Mouse (Mus musculus) megakaryocyte-erythroid progenitor cell, adult 5-6 weeks (primary cell): ENCODE measurements at regions not wholly inside any gene's neighbourhood (a gene's known extent, or its start where the extent isn't known, plus 50 kb on each side); places are given as distances from the start of the nearest gene placed in this dataset.
A peak's percentile ranks its signal among the peaks of the same experiment; 100 is the strongest.

Experiments
- ATAC-seq: replicated peaks from 2 replicates; pipeline ENCODE4 v1.8.0; 2016; ENCODE audit warnings: mild to moderate bottlenecking, inconsistent platforms; ENCODE audit not compliant: severe bottlenecking, poor library complexity, low FRiP score, low TSS enrichment

DNA sequence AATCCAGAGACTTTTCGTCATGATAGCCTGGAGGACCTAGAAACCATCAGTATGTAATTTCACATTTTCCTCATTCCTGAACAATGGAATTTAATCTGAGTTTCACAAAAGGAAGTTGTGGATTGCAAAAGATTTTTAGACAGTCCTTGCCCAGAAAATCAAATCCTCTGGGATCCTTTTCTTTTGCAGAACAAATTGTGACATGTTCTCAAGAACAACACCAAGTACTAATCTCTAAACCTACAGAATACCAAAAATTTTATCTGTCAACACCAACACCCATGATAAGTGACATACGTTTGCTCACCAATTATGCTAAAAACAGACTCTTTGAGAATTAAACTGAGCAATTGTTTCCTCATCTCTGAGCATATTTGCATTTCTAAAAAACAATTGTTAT lies 605.9 kb downstream of the Kcnj2 start:
- peak; percentile 74 for ATAC-seq

DNA sequence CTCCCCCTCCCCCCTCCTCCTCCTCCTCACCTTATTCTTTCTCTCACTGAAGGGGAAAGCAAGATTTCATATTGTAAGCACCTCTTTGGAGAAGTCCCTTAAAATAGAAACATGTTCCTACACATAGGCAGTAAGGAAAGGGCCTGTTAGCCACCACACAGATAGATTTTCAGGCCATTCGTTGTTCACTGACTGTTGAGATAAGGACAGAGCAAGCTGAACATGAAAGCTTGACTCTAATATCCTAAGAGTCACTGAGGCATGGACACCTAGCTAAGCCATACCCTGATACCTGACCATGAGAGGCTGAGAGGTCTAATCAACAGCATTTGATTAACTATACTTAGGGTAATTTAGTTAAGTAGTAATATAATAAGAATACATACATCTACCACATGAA lies 609.7 kb downstream of the Kcnj2 start:
- ATAC-seq, result no peak

DNA sequence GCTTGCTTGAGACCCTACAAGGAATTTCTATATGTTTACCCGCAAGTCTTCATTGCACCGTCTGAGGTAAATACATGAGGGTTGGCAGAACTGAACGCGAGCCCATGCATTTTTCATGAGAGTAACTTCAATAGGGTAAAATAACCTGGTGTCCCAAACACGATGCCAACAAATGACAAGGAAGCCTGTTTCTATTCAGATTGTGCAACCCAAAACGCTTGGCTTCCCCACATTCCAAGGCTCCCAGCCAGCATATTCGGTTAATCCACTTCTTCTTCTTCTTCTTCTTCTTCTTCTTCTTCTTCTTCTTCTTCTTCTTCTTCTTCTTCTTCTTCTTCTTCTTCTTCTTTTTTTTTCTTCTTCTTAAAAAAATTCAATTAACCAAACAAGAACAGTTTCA lies 616.4 kb downstream of the Kcnj2 start:
- no peak for ATAC-seq

DNA sequence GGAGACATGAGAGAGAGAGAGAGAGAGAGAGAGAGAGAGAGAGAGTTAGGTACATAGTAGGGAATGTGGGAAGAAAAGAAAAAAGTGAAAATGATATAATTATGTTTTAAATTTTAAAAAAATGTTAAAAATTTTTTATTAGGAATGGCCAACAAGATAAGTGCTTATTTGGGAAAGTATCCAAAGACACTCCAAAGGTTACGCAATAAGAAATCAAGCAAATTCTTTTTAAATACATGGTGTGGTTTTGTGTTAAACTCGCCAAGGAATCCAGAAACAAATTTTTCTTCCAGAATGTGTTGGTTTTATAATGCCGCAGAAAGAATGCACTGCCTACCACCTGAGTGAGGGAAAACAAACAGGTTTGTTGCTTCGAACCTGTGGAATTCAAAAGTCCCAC lies 617.9 kb downstream of the Kcnj2 start:
- ATAC-seq, result no peak

DNA sequence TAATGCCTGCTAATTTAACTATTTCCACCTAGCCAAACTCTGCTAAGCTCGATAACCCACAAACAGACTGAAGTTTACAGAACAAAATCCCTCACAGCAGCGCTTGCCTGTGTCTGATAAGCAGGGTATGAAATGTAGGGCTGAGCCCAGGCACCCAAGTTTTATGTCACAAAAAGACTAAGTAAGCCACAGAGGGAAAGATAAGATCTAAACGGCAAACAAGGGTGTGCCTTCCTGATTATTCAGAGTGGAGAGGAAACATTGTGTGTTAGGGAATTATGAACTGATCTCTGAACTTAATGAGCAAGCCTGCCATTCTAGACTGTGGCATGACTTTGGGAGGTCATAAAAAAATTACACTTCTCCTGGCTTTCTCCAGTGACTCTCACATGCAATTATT lies 621.8 kb downstream of the Kcnj2 start:
- ATAC-seq, result peak; percentile 98

DNA sequence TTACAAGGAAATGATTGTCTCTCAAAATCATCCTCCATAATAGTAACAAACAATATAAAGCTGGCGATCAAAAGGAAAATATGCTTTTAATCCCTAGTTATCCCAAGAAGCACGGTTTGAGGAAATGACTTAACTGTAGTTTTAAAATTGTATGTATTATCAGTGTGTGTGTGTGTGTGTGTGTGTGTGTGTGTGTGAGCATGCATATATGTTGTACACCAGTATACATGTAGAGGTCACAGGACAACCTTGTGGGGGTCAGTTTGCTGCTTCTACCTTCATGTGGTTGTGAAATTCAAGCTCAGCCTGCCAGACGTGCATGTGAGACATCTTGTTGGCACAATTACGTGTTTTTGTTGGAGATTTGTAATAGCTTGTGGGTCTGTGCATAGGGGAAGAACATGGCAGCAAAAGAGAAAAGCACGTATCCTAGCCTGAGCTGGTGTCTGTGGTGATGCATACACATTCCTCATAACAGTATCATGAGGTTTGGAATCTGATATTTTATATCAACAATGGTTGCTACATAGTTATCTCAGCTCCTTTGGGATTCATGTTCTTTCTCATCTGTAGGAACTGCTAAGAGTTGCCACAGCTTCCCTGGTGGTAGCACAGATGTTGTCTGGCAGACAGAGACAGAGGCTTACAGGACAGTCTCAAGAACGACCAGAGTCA lies 622.4 kb downstream of the Kcnj2 start:
- no peak; the same call in 1 of the 2 replicates for ATAC-seq

DNA sequence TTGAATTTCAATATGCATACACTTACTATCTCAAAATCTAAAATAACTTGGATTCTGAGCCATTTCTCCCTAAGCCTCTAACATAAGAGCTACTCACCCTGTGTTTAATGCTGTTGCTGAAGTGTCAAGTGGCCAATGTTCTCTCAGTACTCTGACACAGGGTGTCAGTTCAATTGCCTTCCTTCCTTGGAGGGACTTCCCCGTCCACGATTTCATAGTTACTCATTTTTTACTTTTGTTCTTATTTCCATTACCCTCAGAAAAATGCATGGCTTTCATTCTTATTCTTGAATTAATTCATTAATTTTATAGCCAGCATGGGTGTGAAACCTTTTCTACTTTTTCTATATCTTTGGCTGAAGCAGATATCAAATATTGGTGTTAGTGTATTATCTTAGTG lies 623.9 kb downstream of the Kcnj2 start:
- no peak for ATAC-seq

DNA sequence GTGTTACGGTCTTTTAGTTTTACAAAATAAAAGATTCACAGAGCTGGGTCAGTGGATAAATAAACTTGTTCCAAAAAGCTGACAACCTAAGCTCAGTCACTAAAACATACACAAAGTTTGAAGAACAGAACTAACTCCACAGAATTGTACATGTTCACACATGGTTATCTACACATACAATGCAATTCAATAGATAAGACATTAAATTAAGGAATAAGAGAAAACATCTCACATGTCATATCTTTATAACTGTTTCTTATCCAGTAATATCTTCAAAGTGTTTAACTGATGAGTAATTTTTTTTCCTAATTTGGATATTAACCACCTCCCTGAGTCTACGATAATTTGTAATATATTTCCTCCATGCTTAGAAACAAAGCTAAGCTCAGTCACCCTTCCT lies 625.5 kb downstream of the Kcnj2 start:
- ATAC-seq, result no peak

DNA sequence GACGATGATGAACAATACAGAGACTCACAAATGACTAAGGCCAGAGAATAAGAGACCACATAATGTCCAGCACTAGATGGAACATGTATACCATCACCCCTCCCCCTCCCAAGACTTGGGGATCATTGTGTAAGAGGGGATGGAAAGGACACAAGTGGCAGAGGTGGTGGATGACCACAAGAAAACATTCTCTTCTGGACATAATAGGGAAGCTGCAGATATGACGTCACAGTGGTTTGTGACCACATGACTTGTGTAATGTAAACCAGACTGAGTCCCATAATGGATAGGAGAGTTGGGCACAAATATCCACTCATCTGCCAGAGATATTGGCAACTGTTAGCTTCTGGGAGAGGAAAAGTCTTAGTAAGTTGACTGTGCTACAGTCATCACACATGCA lies 630.7 kb downstream of the Kcnj2 start:
- no peak for ATAC-seq

DNA sequence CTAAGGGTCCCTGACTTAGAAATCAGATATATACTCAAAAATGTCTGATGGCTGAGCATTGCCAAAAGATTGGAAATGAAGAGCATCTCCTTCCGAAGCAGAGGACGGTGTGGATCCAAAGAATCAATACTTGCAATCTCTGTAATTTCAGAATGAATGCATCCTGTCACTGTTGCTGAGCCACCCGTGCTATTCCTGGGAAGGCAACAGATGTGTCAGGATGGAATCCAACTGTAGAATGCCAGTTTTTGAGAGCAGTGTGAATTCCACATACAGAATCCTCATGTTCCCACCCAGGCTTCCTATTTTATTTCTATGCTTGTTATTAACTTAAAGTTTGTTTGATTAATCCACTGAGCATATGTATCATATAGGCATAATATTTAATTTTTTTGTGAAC lies 633.9 kb downstream of the Kcnj2 start:
- no peak for ATAC-seq

DNA sequence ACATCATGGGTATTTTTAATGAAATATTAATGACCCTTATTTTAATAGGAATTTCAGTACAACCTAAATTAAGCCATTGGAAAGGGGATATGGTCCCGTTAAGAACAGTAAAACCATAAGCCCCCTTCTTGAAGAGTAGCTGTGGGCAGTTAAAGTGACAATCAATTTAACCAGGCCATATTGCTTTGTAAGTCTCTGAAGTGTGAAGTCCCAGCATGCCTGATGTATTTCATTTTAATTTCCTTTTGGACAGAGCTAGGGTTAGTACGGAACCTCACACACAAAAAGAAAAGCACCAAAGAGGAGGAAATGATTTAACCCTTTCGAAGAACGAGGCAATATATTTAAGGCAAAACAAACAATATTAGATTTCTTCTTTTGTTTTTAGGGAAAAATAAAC lies 640.9 kb downstream of the Kcnj2 start:
- no peak for ATAC-seq

DNA sequence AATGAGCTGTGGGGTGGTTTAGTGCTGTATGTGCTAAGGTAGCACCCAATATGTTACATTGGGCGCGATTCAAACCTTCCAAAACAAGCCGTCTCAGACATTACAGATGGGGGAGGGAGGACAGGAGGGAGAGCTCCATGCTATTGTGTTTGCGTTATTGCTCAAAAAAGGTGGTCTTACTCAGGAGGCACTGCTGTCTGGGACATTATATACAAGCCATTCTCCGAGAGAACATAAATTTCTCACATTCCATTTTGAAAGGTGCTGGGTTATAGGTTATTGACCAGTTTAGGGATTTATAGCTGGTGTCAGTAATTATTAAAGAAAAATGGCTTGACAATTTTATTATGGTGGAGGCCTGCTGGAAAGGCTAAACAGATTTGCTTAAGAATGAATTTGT lies 649.4 kb downstream of the Kcnj2 start:
- no peak for ATAC-seq

DNA sequence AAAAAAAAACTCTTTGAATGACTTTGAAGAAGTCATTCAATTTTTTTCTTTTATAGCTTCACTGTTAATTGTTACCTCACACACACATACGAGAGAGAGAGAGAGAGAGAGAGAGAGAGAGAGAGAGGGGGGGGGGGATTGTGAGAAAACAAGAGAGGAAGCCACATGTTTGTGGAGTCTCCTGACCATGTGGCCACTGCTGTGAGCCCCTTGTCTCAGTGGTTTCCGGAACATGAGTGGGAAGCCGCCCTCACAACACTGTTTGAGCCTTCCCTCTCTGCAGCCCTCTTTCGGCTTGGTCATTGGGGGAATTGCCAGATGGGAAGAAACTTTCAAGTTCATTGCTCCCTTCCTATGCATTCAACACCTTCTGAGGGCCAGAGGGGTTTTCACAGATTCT lies 656.3 kb downstream of the Kcnj2 start:
- ATAC-seq, result no peak

DNA sequence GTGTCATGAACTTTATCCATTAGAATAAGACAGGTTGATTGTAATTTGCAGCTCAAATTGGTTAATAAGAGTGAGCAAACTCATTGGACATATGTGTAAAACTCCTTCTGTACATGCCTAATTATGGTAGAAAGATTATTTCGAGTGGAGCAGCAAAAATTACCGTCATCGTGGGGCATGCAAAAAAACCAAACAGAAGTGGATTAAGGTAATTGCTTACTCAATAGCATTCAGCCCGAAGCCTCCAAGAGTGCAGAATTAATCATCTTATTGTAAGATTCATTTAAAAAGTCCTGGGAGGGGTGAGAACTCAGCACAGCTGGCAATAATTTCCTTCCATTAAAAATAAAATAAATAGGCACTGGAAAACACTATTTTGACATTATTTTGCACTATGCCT lies 662.2 kb downstream of the Kcnj2 start:
- no peak for ATAC-seq

DNA sequence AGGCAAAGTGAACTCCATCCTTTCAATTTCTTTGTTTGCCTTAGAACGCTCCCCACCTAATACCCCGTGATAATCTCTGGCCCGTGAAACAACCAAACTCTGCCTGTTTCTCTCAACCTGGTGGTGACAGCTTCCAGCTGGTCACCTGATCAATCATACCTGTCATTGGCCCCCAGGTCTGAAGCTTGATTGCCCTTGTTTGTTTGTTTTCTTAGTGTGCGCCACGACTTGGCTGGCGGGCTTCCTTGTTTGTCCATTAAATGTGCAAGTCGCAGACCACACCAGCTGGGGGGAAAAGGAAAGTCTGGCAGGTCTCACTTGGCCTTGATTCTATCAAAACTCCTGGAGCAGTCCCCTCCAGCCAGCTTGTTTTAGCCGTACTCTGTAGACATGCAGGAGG lies 666.1 kb downstream of the Kcnj2 start:
- no peak for ATAC-seq

DNA sequence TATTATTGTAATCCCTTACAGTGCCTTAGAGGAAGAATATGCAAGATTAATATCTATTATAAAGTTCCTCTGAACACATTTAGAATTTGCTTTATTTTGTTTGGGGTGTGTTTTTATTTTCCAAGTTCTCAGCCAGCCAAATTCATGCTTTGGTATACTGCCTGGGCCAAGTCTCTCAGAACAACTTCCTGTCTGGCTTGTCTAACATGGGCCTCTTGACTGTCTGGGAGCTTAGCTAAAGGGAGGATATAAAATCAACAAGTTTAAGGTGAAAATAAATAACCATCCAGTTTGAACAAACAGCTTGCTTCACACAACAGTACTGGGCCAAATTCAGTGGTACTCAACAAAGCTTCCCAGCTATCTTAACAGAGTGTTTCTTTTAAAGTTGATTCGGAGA lies 669.5 kb downstream of the Kcnj2 start:
- ATAC-seq, result no peak

DNA sequence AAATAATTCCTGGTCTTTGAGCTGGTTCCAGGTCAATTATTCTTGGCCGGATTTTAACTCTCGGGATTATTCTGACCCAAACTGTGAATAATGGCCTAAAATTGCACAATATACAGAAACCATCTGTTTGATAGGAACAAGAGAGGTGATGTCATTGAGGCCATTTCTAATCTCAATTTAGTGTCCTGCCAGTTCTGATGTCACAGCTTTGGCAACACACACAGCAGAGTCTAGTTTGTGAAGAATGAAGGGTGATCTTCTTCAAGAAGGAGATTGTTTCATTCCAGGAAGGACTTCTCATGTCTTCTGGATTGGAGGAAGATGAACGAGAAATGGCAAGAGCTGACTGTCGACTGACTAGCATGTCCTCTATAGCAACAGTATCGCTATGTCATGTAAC lies 670.0 kb downstream of the Kcnj2 start:
- no peak for ATAC-seq

DNA sequence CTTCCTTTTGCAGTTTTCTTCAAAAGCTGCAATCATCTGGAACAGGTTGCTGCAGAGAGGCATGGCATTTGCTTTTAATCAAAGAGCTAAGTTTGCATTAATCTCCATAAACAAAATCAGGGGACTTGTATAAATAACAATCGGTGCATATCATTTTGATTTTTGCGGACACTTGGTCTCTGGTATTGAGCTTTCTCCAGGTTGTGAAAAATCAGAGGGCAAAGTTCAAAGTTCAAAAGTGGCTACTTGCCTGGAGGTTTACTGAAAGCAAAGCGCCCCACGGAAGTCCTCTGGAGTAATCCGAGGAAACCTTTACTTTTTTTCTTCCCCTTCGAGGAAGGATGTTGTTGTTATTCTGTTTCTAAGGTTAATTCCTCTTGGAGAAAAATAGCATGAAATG lies 677.4 kb downstream of the Kcnj2 start:
- no peak for ATAC-seq

DNA sequence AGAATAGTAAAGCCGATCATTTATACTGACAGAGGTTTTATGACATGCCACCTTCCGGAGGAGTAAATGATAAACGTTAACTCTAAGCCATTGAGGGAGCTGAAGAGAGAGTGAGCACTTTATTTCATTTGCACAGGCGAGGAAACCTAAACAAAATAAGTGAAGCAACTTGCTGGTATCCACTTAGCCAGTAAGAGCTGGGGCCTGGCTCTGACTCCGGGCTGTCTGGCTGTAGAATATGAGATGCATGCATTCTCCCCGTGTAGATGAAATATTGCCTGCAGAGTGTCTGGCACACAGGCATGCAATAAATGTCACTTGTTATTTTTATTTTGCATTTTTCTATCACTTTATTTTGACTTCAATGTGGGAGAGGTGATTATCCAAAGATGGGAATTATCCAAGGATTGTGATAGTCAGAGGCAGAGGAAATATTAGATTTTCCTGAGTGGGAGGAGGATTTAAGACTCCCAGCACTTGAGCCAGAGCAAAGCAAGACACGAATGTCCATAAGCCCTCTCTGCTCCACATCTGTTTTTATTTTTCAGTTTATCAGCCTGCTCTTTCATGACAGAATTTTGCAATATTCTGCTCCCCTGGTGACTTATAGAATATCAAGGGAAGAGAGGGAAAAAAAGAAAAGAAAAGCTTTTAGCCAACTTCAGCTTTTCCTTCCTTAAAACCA lies 681.4 kb downstream of the Kcnj2 start:
- no peak for ATAC-seq

DNA sequence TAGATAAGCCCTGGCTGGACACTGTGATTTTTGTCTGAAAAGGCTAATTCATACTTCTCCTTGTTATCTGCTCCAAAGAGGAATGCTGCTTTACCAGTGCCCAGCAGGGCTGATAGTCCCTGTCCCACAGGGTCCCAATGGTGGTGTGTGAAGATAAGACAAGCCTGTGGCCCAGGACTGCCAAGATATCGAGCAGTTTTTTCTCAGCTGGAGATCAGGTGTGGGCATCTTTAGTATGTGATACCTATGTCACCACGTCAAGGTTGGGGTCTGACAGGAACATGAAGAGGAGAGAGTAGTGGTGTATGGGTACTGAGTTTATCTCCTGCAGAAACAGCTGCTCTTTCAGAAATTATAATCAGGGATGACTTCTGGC lies 682.0 kb downstream of the Kcnj2 start:
- ATAC-seq, result peak; percentile 81

DNA sequence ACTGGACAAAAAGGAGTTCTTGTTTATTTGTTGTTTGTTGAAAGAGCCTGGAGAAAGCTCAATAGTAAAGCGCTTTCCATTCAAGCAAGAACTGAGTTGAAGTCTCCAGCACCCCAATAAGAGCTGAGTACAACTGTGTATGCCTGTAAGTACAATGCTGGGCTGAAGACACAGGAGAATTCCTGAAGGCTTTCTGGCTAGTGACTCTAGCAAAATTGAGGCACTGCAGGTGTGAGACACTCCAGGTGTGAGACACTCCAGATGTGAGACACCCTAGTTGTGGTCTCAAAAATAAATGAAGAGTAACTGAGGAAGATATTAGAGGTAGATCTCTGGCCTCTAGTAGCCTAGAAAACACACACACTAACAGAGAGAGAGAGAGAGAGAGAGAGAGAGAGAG lies 682.5 kb downstream of the Kcnj2 start:
- no peak for ATAC-seq

DNA sequence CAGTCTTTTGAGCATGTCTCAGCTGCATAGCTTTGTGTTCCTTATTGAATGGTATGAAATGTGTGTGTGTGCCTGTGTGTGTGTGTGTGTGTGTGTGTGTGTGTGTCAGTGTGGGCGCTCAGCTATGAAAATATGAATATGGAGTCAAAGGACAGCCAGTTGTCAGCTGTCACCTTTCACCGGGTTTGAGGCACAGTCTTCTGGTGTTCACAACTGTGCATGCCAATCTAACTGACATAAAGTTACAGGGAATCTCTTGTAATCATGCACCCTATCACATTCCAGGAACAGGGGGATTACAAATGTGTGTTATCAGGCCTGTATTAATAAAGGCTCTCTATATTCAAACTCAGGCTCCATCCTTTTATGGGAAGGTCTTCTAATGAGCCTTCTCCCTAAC lies 688.8 kb downstream of the Kcnj2 start:
- no peak for ATAC-seq
